Mouse (Mus musculus) layer of hippocampus, postnatal 14 days (tissue): Measurements from ENCODE around the gene Vmn1r196. TPM values are rescaled to one million over a fixed set of nuclear protein-coding genes. Genes with fewer than 3 reads are reported as not detected.
"Not testable (repeated sequence)": the region's sequence is repeated elsewhere in the genome, so short reads cannot be mapped to it uniquely, and the experiment has no call there.

Experiments
- DNase-seq, 2 experiments: peaks; one replicate each; pipeline ENCODE4 v3.0.0; 2021 to 2022; ENCODE audit warnings: low spot score in 2 of 2, mixed read lengths in 1 of 2
- long read RNA-seq, 2 experiments: library from polyadenylated mRNA; stranded (forward); transcript quantifications; one replicate each; pipeline ENCODE4 v2.0.0; 2021
- total RNA-seq, 2 experiments: library from RNA; stranded (reverse); gene quantifications; 2 replicates each; pipeline ENCODE4 v1.2.3; 2021

The Vmn1r196 gene
- total RNA-seq: not detected
- long read RNA-seq, experiment 1: 0 reads
- long read RNA-seq, experiment 2: 0 reads

- DNase-seq: no peak
These were observed at the start of gene Vmn1r196 for GRCm38 (mm10) chr13:22289620-22290019. Vmn1r196 (plus strand) TSS chr13:22289920.

GRCm38 (mm10) chr13:22243915-22244314 is 45.8 kb upstream of the Vmn1r196 start, which contains the start of gene Vmn1r194:
Vmn1r194 (plus strand) TSS chr13:22244215.
- no peak for DNase-seq

DNA sequence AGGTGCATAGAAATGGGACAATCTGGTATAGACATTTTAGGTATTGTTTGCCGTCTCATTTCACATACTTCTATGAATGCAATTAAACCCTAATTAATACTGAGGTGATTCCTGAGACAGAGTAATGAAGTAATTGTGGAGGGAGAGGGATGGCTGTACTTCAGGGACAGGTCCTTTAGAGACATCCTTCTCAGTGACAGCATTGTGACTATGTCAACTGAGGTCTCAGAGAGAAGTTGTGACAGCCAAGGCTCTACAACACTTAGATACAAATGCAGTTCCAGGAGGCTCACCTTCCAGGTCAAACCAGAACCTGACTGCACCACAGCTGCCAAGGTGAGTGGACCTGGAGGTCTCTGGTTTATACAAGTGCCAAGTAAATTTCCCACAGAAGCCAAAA is 19.5 kb upstream of the Vmn1r196 start, which contains the start of gene Vmn1r195:
Vmn1r195 (plus strand) TSS at position 301 of the 400 bp plus-strand sequence.
- DNase-seq: not testable (repeated sequence)

- DNase-seq: no peak
These were observed 18.0 kb upstream of the Vmn1r196 start for GRCm38 (mm10) chr13:22271721-22272120.

GRCm38 (mm10) chr13:22284578-22284977 is 5.1 kb upstream of the Vmn1r196 start:
- no peak for DNase-seq

DNA sequence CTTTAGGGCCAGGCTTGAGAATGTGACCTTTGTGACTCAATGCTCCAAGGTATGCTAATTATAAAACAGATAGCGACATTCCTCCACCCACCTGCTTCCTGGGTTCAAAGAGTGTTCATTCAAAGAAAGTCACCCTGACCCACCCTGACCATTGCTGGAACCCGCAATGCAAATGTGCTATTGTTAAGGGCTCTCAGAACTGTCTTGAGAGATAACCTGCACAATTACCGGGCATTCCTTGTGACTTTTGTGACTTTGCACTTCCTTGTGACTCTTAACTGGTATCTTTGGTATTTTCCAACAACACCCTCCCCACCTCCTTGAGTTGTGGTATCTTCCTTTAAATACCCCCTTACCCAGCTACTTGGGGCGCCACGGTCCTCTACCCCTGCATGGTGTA is 18.4 kb downstream of the Vmn1r196 start:
- not testable (repeated sequence) for DNase-seq

DNA sequence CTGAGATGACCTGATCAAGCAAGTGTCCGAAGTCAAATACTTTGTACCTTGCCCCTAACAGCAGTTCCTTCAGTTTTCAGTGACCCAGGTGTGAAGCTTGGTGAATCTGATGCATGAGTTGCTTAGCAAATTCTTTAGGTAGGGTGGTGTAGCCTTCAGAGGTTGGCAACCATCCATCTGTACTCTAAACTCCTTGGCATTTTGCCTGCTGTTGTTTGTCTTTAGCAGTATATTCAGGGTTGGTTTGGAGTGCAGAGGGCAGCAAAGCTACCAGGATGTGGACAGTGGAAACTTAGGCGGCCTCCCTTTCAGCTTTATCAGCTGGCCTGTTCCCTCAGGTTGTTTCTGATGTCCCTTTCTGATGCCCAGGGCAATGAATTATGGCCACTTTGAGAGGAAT is 25.6 kb downstream of the Vmn1r196 start:
- DNase-seq: no peak

- DNase-seq: no peak
These were observed 27.6 kb downstream of the Vmn1r196 start for GRCm38 (mm10) chr13:22317366-22317765.

DNA sequence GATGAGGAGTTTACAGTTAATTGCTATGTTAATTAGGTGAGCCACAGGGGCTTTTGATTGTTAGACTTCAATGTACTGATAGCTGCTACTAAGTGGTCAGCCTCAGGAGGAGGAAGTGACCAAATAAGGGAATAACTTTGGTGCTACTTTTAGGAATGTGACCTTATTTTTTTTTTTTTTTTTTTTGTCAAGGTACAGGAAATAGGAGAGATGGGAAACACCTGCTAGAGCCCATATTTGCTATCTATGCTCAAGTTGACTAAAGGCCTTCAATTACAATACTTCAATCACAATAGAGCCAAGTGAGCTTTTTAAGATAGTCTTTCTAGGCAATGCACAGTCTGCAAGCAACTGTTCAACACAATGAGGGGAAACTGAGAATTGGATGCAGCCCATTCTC is 30.4 kb downstream of the Vmn1r196 start:
- DNase-seq: no peak

- no peak for DNase-seq
These were observed 34.6 kb downstream of the Vmn1r196 start, which contains the start of gene Vmn1r197 for GRCm38 (mm10) chr13:22324289-22324688. Vmn1r197 (plus strand) TSS chr13:22324589.

DNA sequence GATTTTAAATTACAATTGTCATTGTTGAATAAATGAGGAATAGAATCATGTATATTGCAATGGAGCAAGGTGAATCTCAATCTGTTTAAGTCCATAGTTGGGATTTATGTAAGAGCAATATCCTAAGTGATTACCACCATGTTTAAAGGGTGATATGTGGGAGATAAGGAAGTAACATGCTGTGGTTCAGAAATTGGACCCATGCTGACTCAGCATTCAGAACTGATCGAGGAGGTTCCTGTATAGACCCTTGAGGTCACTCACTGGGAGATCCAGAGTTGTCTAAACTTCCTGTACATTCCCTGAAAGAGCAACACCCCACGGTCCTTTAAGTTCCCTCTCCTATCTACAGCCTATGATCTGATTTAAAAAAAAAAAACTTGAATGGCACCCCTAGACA is 43.5 kb downstream of the Vmn1r196 start:
- no peak for DNase-seq

GRCm38 (mm10) chr13:22335565-22335964 is 45.8 kb downstream of the Vmn1r196 start:
- no peak for DNase-seq

Other genes with a start within 250 kb of the Vmn1r196 start
- gene Hist1h4i, start 248.6 kb upstream of the Vmn1r196 start, total RNA-seq: 10 to 100 TPM; 42.3 to 60.3 TPM
- gene Hist1h2ag, start 247.0 kb upstream of the Vmn1r196 start, total RNA-seq: 10 to 100 TPM; 26.7 to 27.2 TPM
- 10 to 100 TPM; 17.3 to 22.7 TPM for gene Hist1h2bj, start 246.7 kb upstream of the Vmn1r196 start, total RNA-seq
- gene Vmn1r188, start 205.5 kb upstream of the Vmn1r196 start, total RNA-seq: not detected
- not detected for gene Vmn1r189, start 184.1 kb upstream of the Vmn1r196 start, total RNA-seq
- gene Vmn1r191, start 106.0 kb upstream of the Vmn1r196 start, total RNA-seq: not detected
- gene Vmn1r192, start 98.8 kb upstream of the Vmn1r196 start, total RNA-seq: not detected
- gene Vmn1r193, start 66.8 kb upstream of the Vmn1r196 start, total RNA-seq: not detected
- gene Vmn1r194, start 45.7 kb upstream of the Vmn1r196 start, total RNA-seq: not detected
- gene Vmn1r195, start 19.4 kb upstream of the Vmn1r196 start, total RNA-seq: not detected
- gene Vmn1r197, start 34.7 kb downstream of the Vmn1r196 start, total RNA-seq: not detected
- not detected for gene Vmn1r198, start 60.4 kb downstream of the Vmn1r196 start, total RNA-seq
- not detected for gene Vmn1r199, start 89.9 kb downstream of the Vmn1r196 start, total RNA-seq
- gene Vmn1r200, start 100.5 kb downstream of the Vmn1r196 start, total RNA-seq: not detected
- gene Vmn1r201, start 182.0 kb downstream of the Vmn1r196 start, total RNA-seq: not detected
- under 1 TPM in 1 of 2 experiments, not detected in 1; 0.07 TPM for gene Vmn1r202, start 215.5 kb downstream of the Vmn1r196 start, total RNA-seq
- gene Vmn1r203, start 228.2 kb downstream of the Vmn1r196 start, total RNA-seq: not detected